Mouse (Mus musculus): Measurements from ENCODE around the gene Nxpe2. TPM values are rescaled to one million over a fixed set of nuclear protein-coding genes. Genes with fewer than 3 reads are reported as not detected.
"Not testable (repeated sequence)": the region's sequence is repeated elsewhere in the genome, so short reads cannot be mapped to it uniquely, and the experiment has no call there.

Gene Nxpe2
- total RNA-seq, 1 experiment = 0.13 TPM

DNA sequence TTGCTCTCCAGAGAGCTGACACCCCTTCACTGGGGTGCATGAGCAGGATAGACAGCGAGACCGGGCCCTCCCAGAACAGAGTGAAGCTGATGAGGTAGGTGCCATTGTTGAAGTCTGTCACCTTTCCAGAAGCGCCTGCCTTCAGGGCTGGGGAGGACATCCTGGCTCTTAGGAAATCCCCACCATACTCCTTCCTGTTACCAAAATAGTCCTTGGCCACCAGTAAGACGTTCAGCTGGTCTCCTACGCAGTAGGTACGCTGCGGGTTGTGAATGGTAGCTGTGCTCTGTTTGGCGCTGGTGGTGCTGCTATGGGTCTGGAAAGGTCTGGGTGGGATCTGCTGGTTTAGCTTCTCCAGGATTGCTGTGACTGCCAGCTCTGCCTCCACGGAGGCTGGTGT, 26.9 kb downstream of the Nxpe2 start:
- H3K4me1 ChIP-seq (ENCODE audit: control insufficient read depth in 2 of 2, insufficient read depth in 2 of 2, low read length in 2 of 2, poor library complexity in 1 of 2) = no peaks in the 10 kb centered on the region
- no peak for TF ChIP-seq CHD2 (IDR thresholded peaks at IDR 0.05; ENCODE audit: low read depth, low read length)
- TF ChIP-seq ZC3H11A (IDR thresholded peaks at IDR 0.05; ENCODE audit: borderline replicate concordance, low read depth, low read length) = no peak
- TF ChIP-seq HCFC1 (IDR thresholded peaks at IDR 0.05; ENCODE audit: borderline replicate concordance, insufficient read depth, low read length) = no peak
- no peak for TF ChIP-seq ZNF384 (IDR thresholded peaks at IDR 0.05; ENCODE audit: low read depth, low read length)
- no peak for TF ChIP-seq MAFK (IDR thresholded peaks at IDR 0.05; ENCODE audit: insufficient read depth, low read depth, low read length)

DNA sequence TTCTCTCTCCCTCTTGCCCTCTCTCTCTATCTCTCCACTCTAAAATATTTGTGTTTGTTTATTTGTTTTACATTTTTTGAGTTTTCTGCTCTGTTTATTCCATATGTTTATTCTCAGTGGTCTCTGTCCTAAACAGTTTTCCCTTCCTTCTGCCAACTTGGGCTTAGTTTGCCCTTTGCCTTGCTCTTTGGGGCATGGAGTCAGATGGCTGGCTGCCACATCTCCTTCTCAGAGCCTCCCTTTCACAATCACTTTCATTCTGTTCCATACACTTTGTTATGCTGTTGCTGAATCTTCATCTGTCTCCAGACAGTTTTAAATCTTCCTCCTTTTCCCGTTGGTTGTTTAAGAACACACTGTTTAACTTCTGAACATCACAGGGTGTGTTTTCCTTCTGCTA, 37.4 kb downstream of the Nxpe2 start:
- Histone ChIP-seq H3K9ac (ENCODE audit: insufficient read depth, low read depth, low read length, poor library complexity, severe bottlenecking) (no peak overlapping the region), H3K36me3 (ENCODE audit: control insufficient read depth, insufficient read depth, low read length, poor library complexity, severe bottlenecking) (no peaks in the 10 kb centered on the region), H3K4me3 (ENCODE audit: insufficient read depth in 1 of 2, low read depth in 1 of 2, low read length in 2 of 2, poor library complexity in 1 of 2, severe bottlenecking in 1 of 2) (no peak overlapping the region), H3K27ac (ENCODE audit: insufficient read depth, low read depth, low read length, poor library complexity, severe bottlenecking) (no peak overlapping the region), H3K9me3 (ENCODE audit: control insufficient read depth, insufficient read depth, low read depth, low read length) (no peaks in the 10 kb centered on the region), H3K4me1 (ENCODE audit: control insufficient read depth in 2 of 2, insufficient read depth in 2 of 2, low read length in 2 of 2, poor library complexity in 1 of 2) (no peaks in the 10 kb centered on the region)
- in situ Hi-C loops (cut with MboI; ENCODE audit: low sequenced_read_pairs in 2 of 2, unreplicated experiment in 2 of 2) = no loop called here
- TF ChIP-seq MAFK (IDR thresholded peaks at IDR 0.05; ENCODE audit: insufficient read depth, low read depth, low read length) (no peak), ZNF384 (IDR thresholded peaks at IDR 0.05; ENCODE audit: low read depth, low read length) (no peak), HCFC1 (IDR thresholded peaks at IDR 0.05; ENCODE audit: borderline replicate concordance, insufficient read depth, low read length) (no peak), ZC3H11A (IDR thresholded peaks at IDR 0.05; ENCODE audit: borderline replicate concordance, low read depth, low read length) (no peak), CHD2 (IDR thresholded peaks at IDR 0.05; ENCODE audit: low read depth, low read length) (no peak)
- DNase-seq (ENCODE audit: low read depth, low spot score) = no peak

More for the DNA sequence above, 26.9 kb downstream of the Nxpe2 start:
- no peak for DNase-seq (ENCODE audit: low read depth, low spot score)
- no peaks in the 10 kb centered on the region for H3K36me3 ChIP-seq (ENCODE audit: control insufficient read depth, insufficient read depth, low read length, poor library complexity, severe bottlenecking)
- in situ Hi-C loops (cut with MboI; ENCODE audit: low sequenced_read_pairs in 2 of 2, unreplicated experiment in 2 of 2) = no loop called here
- H3K9ac ChIP-seq (ENCODE audit: insufficient read depth, low read depth, low read length, poor library complexity, severe bottlenecking) = no peak overlapping the region
- H3K9me3 ChIP-seq (ENCODE audit: control insufficient read depth, insufficient read depth, low read depth, low read length) = no peaks in the 10 kb centered on the region
- no peak overlapping the region for H3K4me3 ChIP-seq (ENCODE audit: insufficient read depth in 1 of 2, low read depth in 1 of 2, low read length in 2 of 2, poor library complexity in 1 of 2, severe bottlenecking in 1 of 2)
- H3K27ac ChIP-seq (ENCODE audit: insufficient read depth, low read depth, low read length, poor library complexity, severe bottlenecking) = no peak overlapping the region

GRCm38 (mm10) chr9:48314194-48314593, 39.1 kb downstream of the Nxpe2 start:
- no peak overlapping the region for H3K27ac ChIP-seq (ENCODE audit: insufficient read depth, low read depth, low read length, poor library complexity, severe bottlenecking)

DNA sequence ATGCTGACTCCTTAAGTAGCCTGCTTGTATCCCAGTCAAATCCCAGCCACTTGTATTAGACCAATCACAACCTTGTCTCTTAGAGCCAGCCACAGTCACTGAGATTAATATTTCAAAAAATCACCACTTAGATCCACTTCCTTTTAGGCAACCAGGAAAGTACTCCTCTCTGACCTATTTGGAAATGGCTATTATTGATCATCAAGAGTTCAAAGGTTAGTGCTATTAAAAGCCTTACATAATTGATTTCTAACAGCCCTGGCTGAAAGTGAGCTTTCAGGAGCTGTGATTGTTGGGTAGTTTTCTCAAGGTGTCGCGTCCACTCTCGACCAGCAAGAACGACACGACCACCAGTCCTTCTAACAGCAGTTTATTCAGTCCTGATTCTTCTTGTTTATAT, 42.0 kb downstream of the Nxpe2 start:
- no peak overlapping the region for H3K9ac ChIP-seq (ENCODE audit: insufficient read depth, low read depth, low read length, poor library complexity, severe bottlenecking)
- in situ Hi-C loops (cut with MboI; ENCODE audit: low sequenced_read_pairs in 2 of 2, unreplicated experiment in 2 of 2) = no loop called here
- no peaks in the 10 kb centered on the region; a peak in 1 of 4 replicates for H3K4me1 ChIP-seq (ENCODE audit: control insufficient read depth in 2 of 2, insufficient read depth in 2 of 2, low read length in 2 of 2, poor library complexity in 1 of 2)
- no peaks in the 10 kb centered on the region for H3K36me3 ChIP-seq (ENCODE audit: control insufficient read depth, insufficient read depth, low read length, poor library complexity, severe bottlenecking)
- no peak overlapping the region for H3K4me3 ChIP-seq (ENCODE audit: insufficient read depth in 1 of 2, low read depth in 1 of 2, low read length in 2 of 2, poor library complexity in 1 of 2, severe bottlenecking in 1 of 2)
- no peak overlapping the region for H3K27ac ChIP-seq (ENCODE audit: insufficient read depth, low read depth, low read length, poor library complexity, severe bottlenecking)
- no peak for TF ChIP-seq MAFK (IDR thresholded peaks at IDR 0.05; ENCODE audit: insufficient read depth, low read depth, low read length)
- TF ChIP-seq ZNF384 (IDR thresholded peaks at IDR 0.05; ENCODE audit: low read depth, low read length) = no peak
- TF ChIP-seq CHD2 (IDR thresholded peaks at IDR 0.05; ENCODE audit: low read depth, low read length) = no peak
- TF ChIP-seq HCFC1 (IDR thresholded peaks at IDR 0.05; ENCODE audit: borderline replicate concordance, insufficient read depth, low read length) = no peak
- TF ChIP-seq ZC3H11A (IDR thresholded peaks at IDR 0.05; ENCODE audit: borderline replicate concordance, low read depth, low read length) = no peak
- H3K9me3 ChIP-seq (ENCODE audit: control insufficient read depth, insufficient read depth, low read depth, low read length) = no peaks in the 10 kb centered on the region
- DNase-seq (ENCODE audit: low read depth, low spot score) = no peak

More at GRCm38 (mm10) chr9:48314194-48314593, 39.1 kb downstream of the Nxpe2 start:
- H3K9ac ChIP-seq (ENCODE audit: insufficient read depth, low read depth, low read length, poor library complexity, severe bottlenecking) = no peak overlapping the region
- no peaks in the 10 kb centered on the region for H3K36me3 ChIP-seq (ENCODE audit: control insufficient read depth, insufficient read depth, low read length, poor library complexity, severe bottlenecking)
- H3K9me3 ChIP-seq (ENCODE audit: control insufficient read depth, insufficient read depth, low read depth, low read length) = no peaks in the 10 kb centered on the region
- DNase-seq (ENCODE audit: low read depth, low spot score) = no peak
- no peaks in the 10 kb centered on the region for H3K4me1 ChIP-seq (ENCODE audit: control insufficient read depth in 2 of 2, insufficient read depth in 2 of 2, low read length in 2 of 2, poor library complexity in 1 of 2)
- in situ Hi-C loops (cut with MboI; ENCODE audit: low sequenced_read_pairs in 2 of 2, unreplicated experiment in 2 of 2) = no loop called here
- no peak overlapping the region for H3K4me3 ChIP-seq (ENCODE audit: insufficient read depth in 1 of 2, low read depth in 1 of 2, low read length in 2 of 2, poor library complexity in 1 of 2, severe bottlenecking in 1 of 2)
- no peak for TF ChIP-seq HCFC1 (IDR thresholded peaks at IDR 0.05; ENCODE audit: borderline replicate concordance, insufficient read depth, low read length)
- TF ChIP-seq ZC3H11A (IDR thresholded peaks at IDR 0.05; ENCODE audit: borderline replicate concordance, low read depth, low read length) = no peak
- no peak for TF ChIP-seq CHD2 (IDR thresholded peaks at IDR 0.05; ENCODE audit: low read depth, low read length)
- TF ChIP-seq MAFK (IDR thresholded peaks at IDR 0.05; ENCODE audit: insufficient read depth, low read depth, low read length) = no peak
- no peak for TF ChIP-seq ZNF384 (IDR thresholded peaks at IDR 0.05; ENCODE audit: low read depth, low read length)

GRCm38 (mm10) chr9:48303564-48303963, 49.7 kb downstream of the Nxpe2 start:
- DNase-seq (ENCODE audit: low read depth, low spot score) = peak; percentile 83
- peak; percentile 39; the same call in 1 of the 2 replicates for TF ChIP-seq ZNF384 (IDR thresholded peaks at IDR 0.05; ENCODE audit: low read depth, low read length)
- H3K4me1 ChIP-seq (ENCODE audit: control insufficient read depth in 2 of 2, insufficient read depth in 2 of 2, low read length in 2 of 2, poor library complexity in 1 of 2); in situ Hi-C loops (cut with MboI; ENCODE audit: low sequenced_read_pairs in 2 of 2, unreplicated experiment in 2 of 2); H3K4me3 ChIP-seq (ENCODE audit: insufficient read depth in 1 of 2, low read depth in 1 of 2, low read length in 2 of 2, poor library complexity in 1 of 2, severe bottlenecking in 1 of 2); H3K36me3 ChIP-seq (ENCODE audit: control insufficient read depth, insufficient read depth, low read length, poor library complexity, severe bottlenecking); H3K9me3 ChIP-seq (ENCODE audit: control insufficient read depth, insufficient read depth, low read depth, low read length); H3K9ac ChIP-seq (ENCODE audit: insufficient read depth, low read depth, low read length, poor library complexity, severe bottlenecking): not testable (repeated sequence)
- peak overlapping the region; percentile 85 for H3K27ac ChIP-seq (ENCODE audit: insufficient read depth, low read depth, low read length, poor library complexity, severe bottlenecking)
